Mouse (Mus musculus): ENCODE measurements around the gene Pde6g. TPM values are rescaled to one million over a fixed set of nuclear protein-coding genes. Genes with fewer than 3 reads are reported as not detected.

Pde6g gene
- polyA plus RNA-seq, 1 experiment from 2014 or later = 0.15 TPM

- no peaks in the 10 kb centered on the region for H3K36me3 ChIP-seq (ENCODE audit: control insufficient read depth, insufficient read depth, low read length)
- no peak overlapping the region for H3K27ac ChIP-seq (replicated peaks)
- no peaks in the 10 kb centered on the region for H3K4me1 ChIP-seq (replicated peaks; ENCODE audit: control insufficient read depth, insufficient read depth)
- ATAC-seq (ENCODE audit: low FRiP score, low TSS enrichment) = no peak
- DNase-seq (ENCODE audit: low spot score) = no peak
- no peaks in the 10 kb centered on the region for H3K27me3 ChIP-seq (ENCODE audit: control insufficient read depth, insufficient read depth, low read length)
- WGBS = 69% methylated on average over 6 of the region's 6 CpGs
- TF ChIP-seq EP300 (optimal IDR thresholded peaks at IDR 0.05) = no peak
- TF ChIP-seq CTCF (IDR thresholded peaks at IDR 0.05; ENCODE audit: low read depth) = no peak
- no peak overlapping the region for H3K4me3 ChIP-seq (ENCODE audit: low read depth, low read length)
- H3K4me2 ChIP-seq (replicated peaks; ENCODE audit: low read depth) = no peak overlapping the region
- no peaks in the 10 kb centered on the region for H3K9me3 ChIP-seq (ENCODE audit: control insufficient read depth, low read length)
- H3K9ac ChIP-seq (ENCODE audit: low read length) = no peak overlapping the region
Measured at GRCm38 (mm10) chr11:120444106-120444505, 9.2 kb downstream of the Pde6g start.

DNA sequence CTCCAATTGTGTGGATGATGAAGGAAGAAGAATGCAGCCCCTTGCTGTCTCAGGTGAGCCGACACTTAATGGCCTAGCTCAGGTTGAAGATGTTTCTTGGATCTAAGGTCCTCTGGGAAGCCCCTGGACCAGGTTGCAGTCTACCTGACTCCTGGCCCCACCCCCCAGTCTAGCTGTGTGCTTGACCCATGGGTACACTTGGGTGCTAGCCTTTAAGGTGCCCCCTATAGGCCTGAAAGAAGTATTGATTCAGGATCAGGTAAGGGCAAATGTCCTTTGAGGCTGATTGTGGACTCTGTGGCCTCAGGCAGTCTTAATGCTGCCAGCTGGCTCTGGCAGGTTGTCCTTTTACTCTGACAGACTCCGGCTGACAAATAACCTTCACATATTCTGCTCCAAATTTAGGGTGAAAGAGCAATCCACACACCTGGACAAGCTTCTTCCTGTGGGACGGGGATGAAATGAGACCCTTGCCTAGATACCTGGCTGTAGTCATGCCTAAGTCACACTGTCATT is 10.5 kb downstream of the Pde6g start:
- H3K36me3 ChIP-seq (ENCODE audit: control insufficient read depth, insufficient read depth, low read length) = no peaks in the 10 kb centered on the region
- H3K27me3 ChIP-seq (ENCODE audit: control insufficient read depth, insufficient read depth, low read length) = no peaks in the 10 kb centered on the region
- H3K9ac ChIP-seq (ENCODE audit: low read length) = no peak overlapping the region
- no peak for ATAC-seq (ENCODE audit: low FRiP score, low TSS enrichment)
- H3K4me3 ChIP-seq (ENCODE audit: low read depth, low read length) = no peak overlapping the region
- WGBS = 84% methylated on average over 3 of the region's 3 CpGs
- no peak overlapping the region for H3K27ac ChIP-seq (replicated peaks)
- H3K4me2 ChIP-seq (replicated peaks; ENCODE audit: low read depth) = no peak overlapping the region
- DNase-seq (ENCODE audit: low spot score) = no peak
- no peaks in the 10 kb centered on the region for H3K4me1 ChIP-seq (replicated peaks; ENCODE audit: control insufficient read depth, insufficient read depth)
- no peaks in the 10 kb centered on the region for H3K9me3 ChIP-seq (ENCODE audit: control insufficient read depth, low read length)
- TF ChIP-seq EP300 (optimal IDR thresholded peaks at IDR 0.05) (no peak), CTCF (IDR thresholded peaks at IDR 0.05; ENCODE audit: low read depth) (peak; percentile 28; the same call in 1 of the 2 replicates)

DNA sequence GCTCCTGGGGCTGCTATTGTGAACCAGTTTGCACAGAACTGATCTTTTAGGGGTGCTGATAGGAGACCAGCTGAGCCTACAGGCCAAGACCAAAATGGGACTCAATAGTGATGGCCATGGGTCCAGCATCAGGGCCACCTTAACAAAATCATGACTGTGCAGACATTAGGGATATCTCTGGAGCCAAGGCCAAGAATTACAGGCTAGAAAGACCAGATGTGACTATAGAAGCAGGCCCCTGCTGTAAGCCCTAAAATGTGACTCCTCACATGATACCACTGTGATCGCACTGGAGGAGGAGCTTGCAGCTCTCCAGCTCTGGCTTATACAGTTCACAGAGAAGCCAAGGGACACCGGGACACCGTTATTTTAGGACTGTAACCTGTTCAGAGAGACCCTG is 11.0 kb downstream of the Pde6g start, which contains the start of gene Tspan10:
Tspan10 (plus strand) TSS at position 301 of the 400 bp plus-strand sequence.
- H3K27ac ChIP-seq (replicated peaks) = no peak within 1 kb of the TSS
- no peak within 1 kb of the TSS for H3K9ac ChIP-seq (ENCODE audit: low read length)
- no peak within 1 kb of the TSS for H3K4me3 ChIP-seq (ENCODE audit: low read depth, low read length)
- H3K4me2 ChIP-seq (replicated peaks; ENCODE audit: low read depth) = no peak within 1 kb of the TSS
- H3K36me3 ChIP-seq (ENCODE audit: control insufficient read depth, insufficient read depth, low read length) = no peaks in the 10 kb centered on the region
- H3K9me3 ChIP-seq (ENCODE audit: control insufficient read depth, low read length) = no peaks in the 10 kb centered on the region
- ATAC-seq (ENCODE audit: low FRiP score, low TSS enrichment) (no peak), DNase-seq (ENCODE audit: low spot score) (no peak)
- H3K4me1 ChIP-seq (replicated peaks; ENCODE audit: control insufficient read depth, insufficient read depth) = no peaks in the 10 kb centered on the region
- 89% methylated on average over 3 of the region's 3 CpGs for WGBS
- H3K27me3 ChIP-seq (ENCODE audit: control insufficient read depth, insufficient read depth, low read length) = no peaks in the 10 kb centered on the region
- TF ChIP-seq CTCF (IDR thresholded peaks at IDR 0.05; ENCODE audit: low read depth) = no peak
- no peak for TF ChIP-seq EP300 (optimal IDR thresholded peaks at IDR 0.05)

DNA sequence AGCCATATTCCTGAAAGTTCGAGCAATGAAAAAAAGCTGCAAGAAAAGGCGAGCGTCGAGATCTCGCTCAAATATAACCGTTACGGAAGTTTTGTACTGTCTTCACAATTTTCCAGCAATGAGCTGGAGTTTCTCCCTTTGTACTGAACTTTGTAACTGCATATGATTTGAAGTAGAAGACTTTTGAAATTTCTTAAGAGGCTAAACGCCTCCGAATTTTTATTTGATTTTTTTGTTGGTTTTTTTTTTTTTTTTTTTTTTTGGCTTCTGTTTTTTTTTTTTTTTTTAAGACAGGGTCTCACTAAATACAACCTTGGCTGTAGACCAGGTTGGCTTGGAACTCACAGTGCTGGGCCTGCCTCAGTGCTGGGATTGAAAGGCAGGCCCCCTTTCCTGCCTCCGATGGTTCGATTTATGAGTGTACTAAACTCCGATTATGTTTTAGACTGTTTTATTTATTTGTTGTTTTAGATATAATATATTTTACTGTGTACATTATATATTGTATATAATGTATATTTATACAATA is 15.4 kb downstream of the Pde6g start:
- Histone ChIP-seq H3K9ac (ENCODE audit: low read length) (peak overlapping the region; percentile 95), H3K27me3 (ENCODE audit: control insufficient read depth, insufficient read depth, low read length) (no peaks in the 10 kb centered on the region), H3K27ac (replicated peaks) (peak overlapping the region; percentile 86), H3K9me3 (ENCODE audit: control insufficient read depth, low read length) (no peaks in the 10 kb centered on the region), H3K4me2 (replicated peaks; ENCODE audit: low read depth) (peak overlapping the region; percentile 80), H3K4me3 (ENCODE audit: low read depth, low read length) (peak overlapping the region; percentile 99), H3K36me3 (ENCODE audit: control insufficient read depth, insufficient read depth, low read length) (peaks cover 5% of the 10 kb centered on the region), H3K4me1 (replicated peaks; ENCODE audit: control insufficient read depth, insufficient read depth) (no peaks in the 10 kb centered on the region)
- 20% methylated on average over 12 of the region's 12 CpGs for WGBS
- TF ChIP-seq EP300 (optimal IDR thresholded peaks at IDR 0.05) = no peak
- ATAC-seq (ENCODE audit: low FRiP score, low TSS enrichment) (no peak), DNase-seq (ENCODE audit: low spot score) (no peak)

DNA sequence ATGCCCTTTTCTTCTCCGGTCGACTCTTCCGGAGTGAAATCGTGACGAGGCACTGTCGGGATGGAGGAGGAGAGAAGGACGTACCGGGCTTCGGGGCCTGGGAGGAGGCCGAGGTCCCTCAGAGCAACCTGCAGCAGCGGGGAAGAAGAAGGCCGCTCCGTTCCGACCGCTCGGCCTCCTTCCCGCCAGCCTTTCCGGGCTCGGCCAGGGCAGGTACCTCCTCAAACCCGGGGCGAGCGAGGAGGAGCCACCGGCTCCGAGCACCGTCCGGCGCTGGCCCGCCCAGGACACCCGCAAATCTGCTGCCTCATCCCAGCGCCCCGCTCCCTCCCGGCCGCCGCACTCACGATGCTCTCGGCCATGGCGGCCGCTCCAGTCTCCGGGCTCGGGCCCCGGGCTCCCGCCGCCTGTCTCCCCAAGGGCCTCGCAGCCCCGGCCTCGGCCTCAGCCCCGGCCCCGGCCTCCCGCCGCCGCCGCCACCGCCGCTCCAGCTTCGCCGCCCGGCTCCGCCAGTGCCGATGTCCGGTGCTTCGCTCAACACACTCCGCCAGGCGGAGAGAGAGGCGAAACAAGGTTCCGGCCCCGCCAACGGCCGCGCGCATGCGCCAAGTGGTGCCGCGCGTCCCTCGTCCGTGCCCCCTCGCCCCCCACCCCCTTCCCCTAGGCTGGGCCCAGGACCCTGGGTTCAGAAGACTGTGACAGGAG is 16.0 kb downstream of the Pde6g start, which contains the start of gene Nploc4:
Nploc4 (minus strand) TSS at position 557 of the 705 bp plus-strand sequence.
- peak; percentile 32; the same call in 1 of the 2 replicates for TF ChIP-seq CTCF (IDR thresholded peaks at IDR 0.05; ENCODE audit: low read depth)
- TF ChIP-seq EP300 (optimal IDR thresholded peaks at IDR 0.05) = no peak
- WGBS = 2% methylated on average over 55 of the region's 77 CpGs

DNA sequence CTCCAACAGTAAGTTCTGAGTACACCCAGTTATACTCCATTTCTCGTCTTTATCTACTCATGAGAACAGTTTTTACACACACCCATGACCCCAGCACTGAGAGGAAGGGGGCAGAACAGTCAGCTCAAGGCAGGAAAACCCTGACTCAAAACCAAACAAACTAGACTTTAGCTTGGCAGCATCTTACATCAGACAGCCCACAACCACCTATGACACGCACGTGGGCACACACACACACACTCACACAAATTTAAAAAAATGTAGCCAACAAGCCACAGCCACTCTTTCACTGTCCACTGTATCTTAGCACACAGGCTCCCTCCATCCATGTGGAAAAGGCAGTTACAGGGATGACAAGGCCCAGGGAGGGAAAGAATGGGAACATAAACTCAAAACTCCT is 26.6 kb downstream of the Pde6g start:
- H3K9me3 ChIP-seq (ENCODE audit: control insufficient read depth, low read length) = no peaks in the 10 kb centered on the region
- TF ChIP-seq CTCF (IDR thresholded peaks at IDR 0.05; ENCODE audit: low read depth) = no peak
- no peak for TF ChIP-seq EP300 (optimal IDR thresholded peaks at IDR 0.05)
- H3K27me3 ChIP-seq (ENCODE audit: control insufficient read depth, insufficient read depth, low read length) = no peaks in the 10 kb centered on the region
- ATAC-seq (ENCODE audit: low FRiP score, low TSS enrichment) = no peak
- no peak overlapping the region for H3K4me2 ChIP-seq (replicated peaks; ENCODE audit: low read depth)
- peaks cover 28% of the 10 kb centered on the region for H3K36me3 ChIP-seq (ENCODE audit: control insufficient read depth, insufficient read depth, low read length)
- no peak for DNase-seq (ENCODE audit: low spot score)
- H3K4me3 ChIP-seq (ENCODE audit: low read depth, low read length) = no peak overlapping the region
- H3K4me1 ChIP-seq (replicated peaks; ENCODE audit: control insufficient read depth, insufficient read depth) = no peaks in the 10 kb centered on the region
- WGBS = 79% methylated on average over 3 of the region's 3 CpGs
- H3K27ac ChIP-seq (replicated peaks) = no peak overlapping the region
- H3K9ac ChIP-seq (ENCODE audit: low read length) = no peak overlapping the region

More for the DNA sequence above, 16.0 kb downstream of the Pde6g start, which contains the start of gene Nploc4:
- peak within 1 kb of the TSS; percentile 80 for H3K4me2 ChIP-seq (replicated peaks; ENCODE audit: low read depth)
- H3K27ac ChIP-seq (replicated peaks) = peak within 1 kb of the TSS; percentile 86
- peak within 1 kb of the TSS; percentile 99 for H3K4me3 ChIP-seq (ENCODE audit: low read depth, low read length)
- peak; percentile 86 for ATAC-seq (ENCODE audit: low FRiP score, low TSS enrichment)
- H3K9ac ChIP-seq (ENCODE audit: low read length) = peak within 1 kb of the TSS; percentile 95
- H3K27me3 ChIP-seq (ENCODE audit: control insufficient read depth, insufficient read depth, low read length) = no peaks in the 10 kb centered on the region
- peaks cover 8% of the 10 kb centered on the region for H3K36me3 ChIP-seq (ENCODE audit: control insufficient read depth, insufficient read depth, low read length)
- H3K9me3 ChIP-seq (ENCODE audit: control insufficient read depth, low read length) = no peaks in the 10 kb centered on the region
- H3K4me1 ChIP-seq (replicated peaks; ENCODE audit: control insufficient read depth, insufficient read depth) = no peaks in the 10 kb centered on the region
- DNase-seq (ENCODE audit: low spot score) = peak; percentile 90
